ENCODE assay signal across 19 mouse cellular contexts in genomic region chr6:64961608-64962486, GRCm38 (mm10).
DNase-seq lines count a peak whose midpoint lies in the region; ATAC-seq and TF ChIP-seq lines count a peak whose summit lies in the region.
"Had no signal": no experiment of that assay in that cellular context is flagged by ENCODE, and none has a peak within 500 bp of the region (broad histone marks: within the 10 kb centered on the region; RNA-seq: fewer than 3 reads in every experiment).

No protein-coding gene starts in this region.

- DNase-seq in midbrain, embryonic 11.5 days (ENCODE audit: low spot score, missing footprints), result no peak
- DNase-seq in forebrain, postnatal 0 days, result peak; percentile 4
- peak; percentile 30 for DNase-seq in hindbrain, postnatal 0 days (ENCODE audit: low spot score)
- no peak for DNase-seq in spleen, adult 12 weeks (ENCODE audit: low spot score)
- DNase-seq in thymus, adult 18-20 months, result no peak
- DNase-seq: adrenal gland, postnatal 10 days; cerebellum, postnatal 25 days; kidney, adult 11 months; lung, embryonic 14.5 days; lung, postnatal 36 days; thymus, postnatal 14 days had no signal

- 0 out of 2 replicates have a peak overlapping the region, but pooled peaks have one; percentile 4 for H3K4me3 ChIP-seq in midbrain, embryonic 13.5 days (replicated peaks)
- no peak overlapping the region for H3K4me3 ChIP-seq in midbrain, embryonic 11.5 days (ENCODE audit: low read depth, low read length)
- no peak overlapping the region for H3K4me3 ChIP-seq in forebrain, postnatal 0 days (ENCODE audit: low read depth, low read length)
- H3K4me3 ChIP-seq in hindbrain, postnatal 0 days (ENCODE audit: low read length), result peak overlapping the region; percentile 13; the same call in 1 of the 2 replicates
- H3K4me3 ChIP-seq in neural tube, embryonic 15.5 days (replicated peaks), result 0 out of 2 replicates have a peak overlapping the region, but pooled peaks have one; percentile 2
- H3K4me3 ChIP-seq: embryonic facial prominence, embryonic 15.5 days; heart, embryonic 10.5 days; limb, embryonic 12.5 days; liver, embryonic 12.5 days had no signal

- TF ChIP-seq CTCF in forebrain, postnatal 0 days (IDR thresholded peaks at IDR 0.05; ENCODE audit: low read depth), result no peak
- TF ChIP-seq CTCF in hindbrain, postnatal 0 days (IDR thresholded peaks at IDR 0.05; ENCODE audit: low read depth), result no peak

- no peaks in the 10 kb centered on the region for H3K9me3 ChIP-seq in midbrain, embryonic 13.5 days
- no peaks in the 10 kb centered on the region for H3K9me3 ChIP-seq in midbrain, embryonic 11.5 days (ENCODE audit: control insufficient read depth, low read length)
- no peaks in the 10 kb centered on the region for H3K9me3 ChIP-seq in forebrain, postnatal 0 days (ENCODE audit: low read length)
- H3K9me3 ChIP-seq in hindbrain, postnatal 0 days (ENCODE audit: low read length), result no peaks in the 10 kb centered on the region
- no peaks in the 10 kb centered on the region for H3K9me3 ChIP-seq in neural tube, embryonic 15.5 days (replicated peaks)
- H3K9me3 ChIP-seq: embryonic facial prominence, embryonic 15.5 days; heart, embryonic 10.5 days; limb, embryonic 12.5 days; liver, embryonic 12.5 days had no signal

- H3K27me3 ChIP-seq in midbrain, embryonic 13.5 days, result no peaks in the 10 kb centered on the region
- no peaks in the 10 kb centered on the region for H3K27me3 ChIP-seq in midbrain, embryonic 11.5 days (ENCODE audit: control insufficient read depth, insufficient read depth, low read length)
- H3K27me3 ChIP-seq in forebrain, postnatal 0 days (ENCODE audit: insufficient read depth, low read length), result no peaks in the 10 kb centered on the region
- H3K27me3 ChIP-seq in hindbrain, postnatal 0 days (ENCODE audit: insufficient read depth, low read length), result no peaks in the 10 kb centered on the region
- no peaks in the 10 kb centered on the region for H3K27me3 ChIP-seq in neural tube, embryonic 15.5 days (replicated peaks)
- H3K27me3 ChIP-seq: embryonic facial prominence, embryonic 15.5 days; limb, embryonic 12.5 days; liver, embryonic 12.5 days had no signal

- 47% methylated on average over 16 of the region's 16 CpGs for WGBS in midbrain, embryonic 13.5 days
- 70% methylated on average over 16 of the region's 16 CpGs for WGBS in midbrain, embryonic 11.5 days
- 38% methylated on average over 16 of the region's 16 CpGs for WGBS in forebrain, postnatal 0 days
- WGBS in hindbrain, postnatal 0 days, result 31% methylated on average over 16 of the region's 16 CpGs
- 40% methylated on average over 16 of the region's 16 CpGs for WGBS in neural tube, embryonic 15.5 days

- H3K27ac ChIP-seq in midbrain, embryonic 13.5 days, result peak overlapping the region; percentile 56
- no peak overlapping the region for H3K27ac ChIP-seq in midbrain, embryonic 11.5 days (ENCODE audit: low read depth, low read length)
- no peak overlapping the region for H3K27ac ChIP-seq in forebrain, postnatal 0 days (ENCODE audit: low read depth, low read length)
- H3K27ac ChIP-seq in hindbrain, postnatal 0 days, result no peak overlapping the region
- no peak overlapping the region for H3K27ac ChIP-seq in neural tube, embryonic 15.5 days (replicated peaks)
- H3K27ac ChIP-seq: embryonic facial prominence, embryonic 15.5 days; heart, embryonic 10.5 days; kidney, postnatal 0 days; limb, embryonic 12.5 days; liver, embryonic 12.5 days; stomach, postnatal 0 days had no signal

- no peak overlapping the region for H3K9ac ChIP-seq in midbrain, embryonic 13.5 days (replicated peaks)
- no peak overlapping the region for H3K9ac ChIP-seq in midbrain, embryonic 11.5 days (ENCODE audit: low read length)
- no peak overlapping the region for H3K9ac ChIP-seq in forebrain, postnatal 0 days
- H3K9ac ChIP-seq in hindbrain, postnatal 0 days (replicated peaks; ENCODE audit: low read length), result 0 out of 2 replicates have a peak overlapping the region, but pooled peaks have one; percentile 18
- no peak overlapping the region for H3K9ac ChIP-seq in neural tube, embryonic 15.5 days (replicated peaks)
- H3K9ac ChIP-seq: embryonic facial prominence, embryonic 15.5 days; limb, embryonic 12.5 days; liver, embryonic 12.5 days; lung, embryonic 14.5 days had no signal

- peak; percentile 67 for ATAC-seq in midbrain, embryonic 13.5 days
- ATAC-seq in midbrain, embryonic 11.5 days (ENCODE audit: low FRiP score), result no peak
- ATAC-seq in forebrain, postnatal 0 days, result no peak
- peak; percentile 56 for ATAC-seq in hindbrain, postnatal 0 days
- peak; percentile 52; the same call in 1 of the 2 replicates for ATAC-seq in neural tube, embryonic 15.5 days (ENCODE audit: low FRiP score)
- ATAC-seq: liver, embryonic 12.5 days had no signal

- H3K4me2 ChIP-seq in midbrain, embryonic 13.5 days (replicated peaks), result peak overlapping the region; percentile 41
- H3K4me2 ChIP-seq in midbrain, embryonic 11.5 days, result no peak overlapping the region
- peak overlapping the region; percentile 27 for H3K4me2 ChIP-seq in forebrain, postnatal 0 days (ENCODE audit: low read depth)
- peak overlapping the region; percentile 44 for H3K4me2 ChIP-seq in hindbrain, postnatal 0 days (ENCODE audit: low read depth, low read length)
- H3K4me2 ChIP-seq in neural tube, embryonic 15.5 days, result peak overlapping the region; percentile 40
- H3K4me2 ChIP-seq: embryonic facial prominence, embryonic 15.5 days; limb, embryonic 12.5 days; liver, embryonic 12.5 days; lung, embryonic 14.5 days had no signal

- no peaks in the 10 kb centered on the region for H3K36me3 ChIP-seq in midbrain, embryonic 13.5 days
- H3K36me3 ChIP-seq in midbrain, embryonic 11.5 days (ENCODE audit: control insufficient read depth, insufficient read depth, low read length), result no peaks in the 10 kb centered on the region
- H3K36me3 ChIP-seq in forebrain, postnatal 0 days (ENCODE audit: insufficient read depth), result no peaks in the 10 kb centered on the region
- no peaks in the 10 kb centered on the region for H3K36me3 ChIP-seq in hindbrain, postnatal 0 days (ENCODE audit: insufficient read depth, low read length)
- no peaks in the 10 kb centered on the region for H3K36me3 ChIP-seq in neural tube, embryonic 15.5 days
- H3K36me3 ChIP-seq: embryonic facial prominence, embryonic 15.5 days; heart, embryonic 10.5 days; limb, embryonic 12.5 days; liver, embryonic 12.5 days had no signal

- peaks cover 18% of the 10 kb centered on the region for H3K4me1 ChIP-seq in midbrain, embryonic 13.5 days (replicated peaks)
- no peaks in the 10 kb centered on the region for H3K4me1 ChIP-seq in midbrain, embryonic 11.5 days (ENCODE audit: control insufficient read depth, insufficient read depth, low read length)
- no peaks in the 10 kb centered on the region for H3K4me1 ChIP-seq in forebrain, postnatal 0 days (ENCODE audit: insufficient read depth)
- no peaks in the 10 kb centered on the region for H3K4me1 ChIP-seq in hindbrain, postnatal 0 days (ENCODE audit: insufficient read depth, low read length)
- peaks cover 7% of the 10 kb centered on the region; the same call in 1 of the 2 replicates for H3K4me1 ChIP-seq in neural tube, embryonic 15.5 days
- H3K4me1 ChIP-seq: embryonic facial prominence, embryonic 15.5 days; heart, embryonic 10.5 days; limb, embryonic 12.5 days; liver, embryonic 12.5 days had no signal

Comparison
In these comparisons a context has a peak if more than half of its experiments do, and no peak if none do; other contexts are left out.
1. ATAC-seq: peak in midbrain, embryonic 13.5 days (single experiment), hindbrain, postnatal 0 days (single experiment) and neural tube, embryonic 15.5 days (single experiment); none in midbrain, embryonic 11.5 days (single experiment) and forebrain, postnatal 0 days (single experiment).
2. H3K4me3 ChIP-seq: peak in midbrain, embryonic 13.5 days (single experiment), hindbrain, postnatal 0 days (single experiment) and neural tube, embryonic 15.5 days (single experiment); none in midbrain, embryonic 11.5 days (single experiment) and forebrain, postnatal 0 days (single experiment).
3. DNase-seq: peak in forebrain, postnatal 0 days (single experiment) and hindbrain, postnatal 0 days (single experiment); none in midbrain, embryonic 11.5 days (single experiment), spleen, adult 12 weeks (single experiment) and thymus, adult 18-20 months (0 of 2).